Mouse (Mus musculus) midbrain, embryonic 10.5 days (tissue): Measurements from ENCODE around the gene Ajuba. TPM values are rescaled to one million over a fixed set of nuclear protein-coding genes. Genes with fewer than 3 reads are reported as not detected.

ENCODE experiments used
- microRNA counts: library from miRNA; unstranded; fragments of <30 nt; microRNA quantifications from one replicate; lab custom pipeline; 2017
- microRNA-seq: library from miRNA; unstranded; fragments of <30 nt; microRNA quantifications from one replicate; pipeline ENCODE4, GENCODE M21; 2017
- polyA plus RNA-seq: library from polyadenylated mRNA; unstranded; fragments of >200 nt; fragmentation: Nextera tagmentation; extraction: Ambion mirVana; gene quantifications from 2 replicates; pipeline ENCODE4 v1.2.1, GENCODE M21; 2016

Ajuba gene
- polyA plus RNA-seq, 1 experiment from 2014 or later: 88.8 TPM

MicroRNAs encoded within 50 kb of the gene (microRNA counts, 519-probe panel; counts per million panel counts)
- microRNA mmu-miR-686 (lab: Ali Mortazavi, UCI): not detected

Small RNAs within 50 kb of the gene (microRNA-seq; reads per million reads assigned to microRNA genes)
- not detected for gene Mir686

Other genes with a start within 250 kb of the Ajuba start
- 48.0 and 54.1 TPM in 2 replicates for gene Oxa1l, start 216.7 kb downstream of the Ajuba start, polyA plus RNA-seq
- gene Slc7a7, start 159.8 kb downstream of the Ajuba start, polyA plus RNA-seq: 4.5 and 5.9 TPM in 2 replicates
- gene Mrpl52, start 150.6 kb downstream of the Ajuba start, polyA plus RNA-seq: 205 and 211 TPM in 2 replicates
- 56.0 and 70.5 TPM in 2 replicates for gene Mmp14, start 145.9 kb downstream of the Ajuba start, polyA plus RNA-seq
- 25.1 and 26.0 TPM in 2 replicates for gene Lrp10, start 113.4 kb downstream of the Ajuba start, polyA plus RNA-seq
- gene Rem2, start 101.5 kb downstream of the Ajuba start, polyA plus RNA-seq: 18.6 and 29.8 TPM in 2 replicates
- gene Prmt5, start 60.0 kb downstream of the Ajuba start, polyA plus RNA-seq: 148 and 155 TPM in 2 replicates
- gene Haus4, start 22.9 kb downstream of the Ajuba start, polyA plus RNA-seq: 48.0 and 53.8 TPM in 2 replicates
- gene 4931414P19Rik, start 28.4 kb upstream of the Ajuba start, polyA plus RNA-seq: 10.7 and 11.0 TPM in 2 replicates
- 470 and 478 TPM in 2 replicates for gene Psmb5, start 40.5 kb upstream of the Ajuba start, polyA plus RNA-seq
- 0.06 and 0.12 TPM in 2 replicates for gene Psmb11, start 43.9 kb upstream of the Ajuba start, polyA plus RNA-seq
- gene Gm17606, start 63.4 kb upstream of the Ajuba start, polyA plus RNA-seq: not detected in 2 replicates
- 4.1 and 4.6 TPM in 2 replicates for gene Cdh24, start 63.8 kb upstream of the Ajuba start, polyA plus RNA-seq
- 106 and 111 TPM in 2 replicates for gene 1700123O20Rik, start 108.7 kb upstream of the Ajuba start, polyA plus RNA-seq
- gene Acin1, start 109.4 kb upstream of the Ajuba start, polyA plus RNA-seq: 128 and 145 TPM in 2 replicates
- gene Gm29776, start 121.3 kb upstream of the Ajuba start, polyA plus RNA-seq: 0.15 TPM in 1 of 2 replicates, not detected in the other
- gene Cebpe, start 134.6 kb upstream of the Ajuba start, polyA plus RNA-seq: 0.09 and 0.11 TPM in 2 replicates
- gene Slc7a8, start 204.4 kb upstream of the Ajuba start, polyA plus RNA-seq: 1.8 and 2.4 TPM in 2 replicates
- not detected in 2 replicates for gene Rnf212b, start 236.6 kb upstream of the Ajuba start, polyA plus RNA-seq